Mouse (Mus musculus): ENCODE results near the gene Zfp687.

Gene Zfp687

GRCm38 (mm10) chr3:95016532-95017056 lies 1.3 kb upstream of the Zfp687 start:
- DNase-seq (ENCODE audit: low read depth): no peak

- DNase-seq (ENCODE audit: low read depth): peak; percentile 92
These were observed 763 bp upstream of the Zfp687 start for GRCm38 (mm10) chr3:95015891-95016531.

GRCm38 (mm10) chr3:95014428-95015151 lies 658 bp downstream of the Zfp687 start:
- peak; percentile 72 for DNase-seq (ENCODE audit: low read depth)

- peak; percentile 17 for DNase-seq (ENCODE audit: low read depth)
These were observed 1.4 kb downstream of the Zfp687 start for GRCm38 (mm10) chr3:95013699-95014427.

- DNase-seq (ENCODE audit: low read depth): no peak
These were observed 2.3 kb downstream of the Zfp687 start for GRCm38 (mm10) chr3:95012982-95013381.

- DNase-seq (ENCODE audit: low read depth): no peak
These were observed 4.9 kb downstream of the Zfp687 start for GRCm38 (mm10) chr3:95010396-95010795.

GRCm38 (mm10) chr3:95007706-95008105 lies 7.5 kb downstream of the Zfp687 start:
- no peak for DNase-seq (ENCODE audit: low read depth)

- DNase-seq (ENCODE audit: low read depth): no peak
These were observed 9.6 kb downstream of the Zfp687 start for GRCm38 (mm10) chr3:95005651-95006050.

GRCm38 (mm10) chr3:95003273-95003672 lies 12.0 kb downstream of the Zfp687 start:
- no peak for DNase-seq (ENCODE audit: low read depth)

- DNase-seq (ENCODE audit: low read depth): no peak
These were observed 12.7 kb downstream of the Zfp687 start for GRCm38 (mm10) chr3:95002569-95002968.

GRCm38 (mm10) chr3:94996946-94997345 lies 18.3 kb downstream of the Zfp687 start:
- peak; percentile 91 for DNase-seq (ENCODE audit: low read depth)

- DNase-seq (ENCODE audit: low read depth): peak; percentile 71
These were observed 26.0 kb downstream of the Zfp687 start for GRCm38 (mm10) chr3:94989159-94989761.

GRCm38 (mm10) chr3:94987578-94987977 lies 27.7 kb downstream of the Zfp687 start:
- DNase-seq (ENCODE audit: low read depth): peak; percentile 92

- DNase-seq (ENCODE audit: low read depth): no peak
These were observed 29.7 kb downstream of the Zfp687 start for GRCm38 (mm10) chr3:94985513-94985912.

- peak; percentile 57 for DNase-seq (ENCODE audit: low read depth)
These were observed 30.9 kb downstream of the Zfp687 start for GRCm38 (mm10) chr3:94984312-94984711.

GRCm38 (mm10) chr3:94974528-94975422 lies 40.5 kb downstream of the Zfp687 start, which contains the start of gene Pi4kb:
Pi4kb (plus strand) TSS chr3:94974731.
- peak; percentile 97 for DNase-seq (ENCODE audit: low read depth)

- DNase-seq (ENCODE audit: low read depth): no peak
These were observed 41.2 kb downstream of the Zfp687 start for GRCm38 (mm10) chr3:94974026-94974527.

GRCm38 (mm10) chr3:94973620-94974019 lies 41.6 kb downstream of the Zfp687 start:
- DNase-seq (ENCODE audit: low read depth): no peak

- no peak for DNase-seq (ENCODE audit: low read depth)
These were observed 42.7 kb downstream of the Zfp687 start for GRCm38 (mm10) chr3:94972552-94972951.

GRCm38 (mm10) chr3:94965878-94966277 lies 49.4 kb downstream of the Zfp687 start:
- DNase-seq (ENCODE audit: low read depth): no peak

- DNase-seq (ENCODE audit: low read depth): no peak
These were observed 50.3 kb downstream of the Zfp687 start for GRCm38 (mm10) chr3:94964989-94965388.

Data from NIH3T3 (cell line).